Mouse (Mus musculus): ENCODE data around the gene Lpcat1. TPM values are rescaled to one million over a fixed set of nuclear protein-coding genes. Genes with fewer than 3 reads are reported as not detected.

Gene Lpcat1
- polyA plus RNA-seq, 1 experiment, result 3.8 TPM

DNA sequence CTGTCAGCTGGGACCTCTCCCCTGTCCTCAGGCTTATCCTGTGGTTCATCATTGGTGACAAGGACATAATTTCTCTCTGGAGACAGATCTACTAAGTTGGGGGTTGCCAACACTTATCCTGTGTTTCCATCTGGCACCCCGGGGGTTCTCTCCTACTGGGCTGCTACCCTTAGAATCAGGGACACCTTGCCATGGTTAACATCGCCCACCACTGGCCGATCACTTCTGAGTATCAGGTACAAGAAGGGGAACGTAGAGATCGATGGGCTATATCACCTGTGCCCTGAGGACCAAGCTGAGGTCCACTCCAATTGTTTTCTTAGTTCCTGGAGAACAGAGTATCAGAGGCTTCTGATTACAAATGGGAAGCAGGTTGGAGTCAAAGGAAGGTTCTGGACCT, 97.2 kb downstream of the Lpcat1 start:
- Histone ChIP-seq H3K27me3 (replicated peaks) (peaks cover 29% of the 10 kb centered on the region), H3K36me3 (replicated peaks; ENCODE audit: low read length) (peaks cover 86% of the 10 kb centered on the region), H3K4me3 (replicated peaks) (no peak overlapping the region), H3K4me1 (peaks cover 15% of the 10 kb centered on the region), H3K9me3 (0 out of 2 replicates have a peak, but pooled peaks cover 2% of the 10 kb centered on the region)
- TF ChIP-seq GATA1 (IDR thresholded peaks at IDR 0.05; ENCODE audit: borderline replicate concordance, low read length) (no peak), FLI1 (IDR thresholded peaks at IDR 0.05; ENCODE audit: low read length) (no peak)

Other genes starting within 250 kb of the Lpcat1 start
- gene Irx4, start 206.7 kb upstream of the Lpcat1 start, polyA plus RNA-seq (2012; ENCODE audit: insufficient read depth, low replicate concordance), result not detected in 2 replicates
- 67.2 and 126 TPM in 2 replicates for gene Mrpl36, start 138.7 kb upstream of the Lpcat1 start, polyA plus RNA-seq (2012; ENCODE audit: insufficient read depth, low replicate concordance)
- gene Ndufs6, start 138.7 kb upstream of the Lpcat1 start, polyA plus RNA-seq (2012; ENCODE audit: insufficient read depth, low replicate concordance), result 32.4 and 302 TPM in 2 replicates
- gene Slc6a3, start 69.5 kb downstream of the Lpcat1 start, polyA plus RNA-seq (2012; ENCODE audit: insufficient read depth, low replicate concordance), result 0.48 and 0.96 TPM in 2 replicates
- 17.7 and 24.9 TPM in 2 replicates for gene Clptm1l, start 136.8 kb downstream of the Lpcat1 start, polyA plus RNA-seq (2012; ENCODE audit: insufficient read depth, low replicate concordance)
- not detected in 2 replicates for gene Tert, start 159.7 kb downstream of the Lpcat1 start, polyA plus RNA-seq (2012; ENCODE audit: insufficient read depth, low replicate concordance)
- not detected in 2 replicates for gene Slc6a18, start 210.8 kb downstream of the Lpcat1 start, polyA plus RNA-seq (2012; ENCODE audit: insufficient read depth, low replicate concordance)
- gene Slc6a19, start 237.7 kb downstream of the Lpcat1 start, polyA plus RNA-seq (2012; ENCODE audit: insufficient read depth, low replicate concordance), result not detected in 2 replicates

All from megakaryocyte, embryonic 14.5 days (primary cell).